Mouse (Mus musculus) urinary bladder, adult 18-20 months (tissue): ENCODE measurements at regions not wholly inside any gene's neighbourhood (a gene's known extent, or its start where the extent isn't known, plus 50 kb on each side); places are given as distances from the start of the nearest gene placed in this dataset.

ENCODE experiments used
- DNase-seq, 2 experiments: peaks; one replicate each; pipeline ENCODE4 v3.0.0; 2022; ENCODE audit warnings: low spot score in 2 of 2, mixed read lengths in 2 of 2

DNA sequence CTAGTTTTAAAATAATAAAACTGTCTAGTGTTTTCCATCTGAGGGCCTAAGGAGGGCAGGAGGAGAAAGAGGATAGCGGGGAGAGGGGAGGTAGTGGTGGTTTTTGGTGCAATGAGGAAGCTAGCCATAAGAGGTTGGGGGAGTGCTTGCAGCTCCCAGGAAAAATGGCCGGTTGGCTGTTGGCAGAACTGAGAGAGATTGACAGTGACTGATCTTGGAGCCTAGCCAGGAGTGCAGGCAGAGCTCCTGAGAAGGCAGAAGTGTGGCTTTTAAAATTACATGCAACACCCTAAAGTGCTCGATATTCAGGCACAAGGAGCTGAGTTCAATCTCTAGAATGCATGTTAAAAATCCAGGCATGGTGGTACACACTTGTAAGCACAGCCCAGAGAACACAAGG is 938.3 kb upstream of the 2610301B20Rik start:
- no peak for DNase-seq

DNA sequence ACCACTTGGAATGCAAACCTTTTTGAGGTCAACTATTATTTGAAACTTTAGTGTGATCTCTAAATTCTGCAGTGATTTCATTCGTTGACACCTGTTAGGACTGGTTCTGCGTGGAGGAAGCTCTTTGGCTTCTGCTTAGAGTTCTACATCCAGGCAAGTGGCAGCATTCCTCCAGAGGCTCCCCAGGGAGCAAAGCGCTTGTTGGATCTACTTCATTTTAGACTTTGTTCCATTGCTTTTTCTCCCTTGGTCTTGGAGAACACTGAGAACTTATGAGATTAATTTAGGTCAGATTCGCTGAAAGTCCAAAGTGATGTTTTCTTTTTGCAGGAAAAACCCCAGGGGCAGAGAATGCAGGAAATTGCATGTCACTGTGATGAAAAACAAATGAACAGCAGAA is 922.9 kb upstream of the 2610301B20Rik start:
- no peak for DNase-seq

DNA sequence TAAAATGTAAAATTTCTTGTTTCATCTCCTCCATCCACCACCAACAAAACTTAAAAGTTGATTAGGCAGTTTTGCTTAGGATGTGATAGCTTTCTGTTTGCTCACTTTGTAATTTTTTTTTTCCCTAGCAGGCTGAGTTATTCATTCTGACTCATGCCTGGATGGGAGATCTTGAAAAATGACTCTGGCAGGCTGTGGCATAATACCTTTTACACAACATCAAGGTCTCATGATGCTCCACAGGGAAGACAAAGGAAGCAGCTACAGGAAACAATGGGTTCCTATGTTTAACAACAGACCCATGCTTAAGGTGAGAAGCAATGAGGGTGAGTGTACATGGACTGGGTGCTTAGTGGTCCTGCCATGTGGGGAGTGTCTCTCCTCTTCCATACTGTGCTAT is 899.7 kb upstream of the 2610301B20Rik start:
- DNase-seq: no peak

DNA sequence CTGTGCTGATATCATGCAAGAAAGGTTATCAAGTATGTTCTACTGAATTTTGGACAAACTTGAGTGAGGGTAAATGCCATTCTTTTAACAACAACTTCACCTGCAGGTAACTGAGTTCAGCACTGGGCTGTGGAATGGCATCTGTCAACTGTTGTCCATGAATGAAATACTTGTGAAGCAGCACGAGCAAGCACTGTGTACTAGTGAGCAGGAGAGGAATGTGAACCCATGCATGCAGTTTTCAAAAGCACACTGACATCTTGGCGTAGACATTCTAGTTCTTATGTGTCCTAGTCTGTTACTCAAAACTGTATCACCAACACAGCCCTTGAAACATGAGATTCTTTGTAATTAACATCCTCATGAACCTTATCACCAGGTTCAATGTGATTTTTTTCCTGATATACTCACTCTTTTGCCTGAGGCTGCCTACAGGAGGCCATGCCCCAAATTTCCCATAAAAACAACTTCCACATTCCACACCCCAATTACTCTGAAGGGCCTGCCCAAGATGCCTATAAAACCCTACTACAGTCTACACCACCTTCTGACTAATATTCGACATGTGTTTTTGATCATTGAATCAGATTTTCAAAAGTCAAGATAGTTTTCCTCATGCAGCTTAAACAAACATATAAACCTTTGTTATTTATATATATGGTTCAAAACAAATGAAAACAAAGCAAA is 892.8 kb upstream of the 2610301B20Rik start:
- no peak for DNase-seq

DNA sequence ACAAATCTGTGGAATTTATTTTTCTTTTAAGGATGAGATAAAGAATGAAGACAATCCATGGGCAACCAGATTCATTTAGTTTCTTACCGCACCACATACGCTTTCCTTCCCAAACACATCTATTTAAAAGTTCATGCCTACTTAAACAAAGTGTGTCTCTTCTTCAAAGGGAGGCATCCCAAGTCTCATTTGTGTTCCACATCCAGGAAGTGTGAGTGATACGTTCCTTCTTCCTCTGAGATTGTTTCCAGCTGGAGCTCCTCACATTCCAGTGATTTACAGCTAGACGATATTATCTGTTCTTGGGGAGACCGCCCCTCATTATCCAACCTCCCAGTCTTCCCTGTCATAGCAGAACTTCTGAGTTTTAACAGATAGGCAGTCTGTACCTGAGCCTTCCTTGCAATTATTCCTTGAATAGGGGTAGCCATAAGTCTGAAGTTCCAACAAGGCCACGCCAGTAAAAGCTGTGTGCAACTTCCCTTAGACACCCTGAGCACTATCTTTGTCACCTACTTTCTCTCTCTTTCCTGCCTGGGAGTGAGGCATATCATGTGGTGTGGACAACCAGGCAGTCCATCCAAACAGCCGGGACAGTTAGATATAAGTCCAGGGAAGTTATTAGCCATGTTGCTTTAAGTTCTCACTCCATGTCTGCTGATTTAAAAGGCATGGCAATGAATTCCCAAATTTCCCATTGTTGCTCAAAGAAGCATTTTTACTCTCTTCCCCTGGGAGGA is 891.3 kb upstream of the 2610301B20Rik start:
- no peak for DNase-seq

DNA sequence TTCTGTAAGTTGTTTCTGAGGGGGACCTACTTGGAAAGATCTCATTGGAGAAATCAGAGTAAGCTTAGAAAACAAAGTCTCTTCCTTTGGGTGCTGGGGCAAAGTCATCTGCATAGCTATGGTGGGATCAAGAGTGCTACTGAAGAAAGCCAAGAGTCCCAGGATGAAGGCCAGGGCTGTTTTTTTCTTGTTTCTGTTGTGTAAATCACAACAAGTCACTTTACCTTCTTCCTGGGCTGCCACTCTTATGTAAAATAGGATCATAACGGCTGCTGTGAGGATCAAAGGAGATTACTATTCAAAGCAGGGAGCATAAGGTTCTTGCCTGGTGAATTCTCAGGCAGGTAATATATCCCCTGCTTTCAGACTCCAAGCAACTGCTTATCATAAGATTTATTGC is 880.4 kb upstream of the 2610301B20Rik start:
- DNase-seq: no peak

DNA sequence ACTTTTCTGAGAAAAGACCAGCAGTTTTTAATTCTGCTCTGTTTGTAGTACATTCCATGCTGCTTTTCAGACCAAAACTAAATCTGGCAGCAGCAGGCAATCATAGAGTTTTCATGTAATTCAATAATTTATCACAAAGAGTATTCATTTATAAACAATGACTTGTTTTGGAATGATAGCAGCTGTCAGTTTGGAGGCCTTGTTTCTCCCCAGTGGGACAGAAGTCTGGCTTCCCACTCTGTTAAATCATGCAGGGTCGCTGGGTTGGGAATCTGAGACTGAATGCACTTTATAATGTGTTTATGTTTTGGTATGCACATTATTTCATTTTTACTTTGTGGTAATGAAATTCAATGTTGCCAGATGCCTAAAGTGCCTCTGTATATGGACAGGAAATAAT is 879.8 kb upstream of the 2610301B20Rik start:
- DNase-seq: no peak

DNA sequence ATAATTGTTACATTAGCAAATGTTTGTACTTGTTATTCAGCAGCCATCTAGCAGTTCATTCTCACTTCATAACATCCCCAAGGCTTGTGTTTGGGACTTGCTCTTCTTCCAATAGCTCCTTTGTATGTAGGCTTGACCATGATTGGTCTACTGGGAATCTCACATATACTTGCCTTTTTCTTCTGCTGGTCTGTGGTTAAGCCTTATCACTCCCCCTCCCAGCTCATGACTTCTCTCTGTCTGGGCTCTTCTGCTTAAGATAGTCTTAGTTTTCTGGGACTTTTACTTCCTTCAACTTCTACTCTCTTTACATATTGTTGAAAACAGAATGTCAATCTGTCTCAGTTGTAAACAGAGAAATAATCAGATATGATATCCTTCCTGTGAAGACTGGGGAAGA is 844.0 kb upstream of the 2610301B20Rik start:
- no peak for DNase-seq

DNA sequence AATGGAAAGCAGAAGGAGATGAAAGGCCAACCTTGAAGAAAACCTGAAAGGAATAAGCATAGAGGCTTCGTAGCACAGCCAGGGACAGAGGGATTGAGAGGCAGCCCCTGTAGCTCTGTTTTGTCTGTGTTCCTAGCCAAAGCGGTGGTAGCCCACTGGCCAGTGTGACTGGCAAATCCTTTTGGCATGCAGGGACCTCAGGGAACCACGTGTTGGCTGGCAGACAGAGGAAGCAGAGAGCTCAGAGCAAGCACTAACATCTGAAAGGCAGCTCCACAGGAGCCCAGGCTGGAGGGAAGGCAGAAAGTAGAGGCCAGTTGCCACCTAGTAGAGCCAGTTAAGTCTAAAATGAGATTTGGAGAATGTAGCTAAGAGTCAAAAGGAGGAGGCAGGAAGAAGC is 842.5 kb upstream of the 2610301B20Rik start:
- DNase-seq: no peak

DNA sequence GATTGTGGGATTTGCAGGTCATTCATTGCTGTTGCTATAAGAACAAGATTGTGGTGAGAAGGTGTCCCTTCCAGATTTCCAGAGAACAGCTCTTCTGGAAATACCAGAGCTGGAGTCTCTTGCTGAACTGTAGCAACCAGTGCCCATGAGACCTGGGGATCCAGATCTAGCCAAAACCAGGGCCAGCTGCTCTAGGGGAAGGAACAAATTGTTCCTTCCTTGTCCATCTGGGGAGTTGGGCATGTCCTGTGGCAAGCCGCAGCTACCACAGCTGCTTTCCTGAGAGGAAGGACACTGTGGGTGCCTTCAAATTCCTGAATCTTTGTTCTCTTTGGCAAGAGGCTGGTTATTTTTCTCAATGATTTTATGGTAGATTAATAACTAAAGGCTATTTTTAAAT is 839.0 kb upstream of the 2610301B20Rik start:
- no peak for DNase-seq

DNA sequence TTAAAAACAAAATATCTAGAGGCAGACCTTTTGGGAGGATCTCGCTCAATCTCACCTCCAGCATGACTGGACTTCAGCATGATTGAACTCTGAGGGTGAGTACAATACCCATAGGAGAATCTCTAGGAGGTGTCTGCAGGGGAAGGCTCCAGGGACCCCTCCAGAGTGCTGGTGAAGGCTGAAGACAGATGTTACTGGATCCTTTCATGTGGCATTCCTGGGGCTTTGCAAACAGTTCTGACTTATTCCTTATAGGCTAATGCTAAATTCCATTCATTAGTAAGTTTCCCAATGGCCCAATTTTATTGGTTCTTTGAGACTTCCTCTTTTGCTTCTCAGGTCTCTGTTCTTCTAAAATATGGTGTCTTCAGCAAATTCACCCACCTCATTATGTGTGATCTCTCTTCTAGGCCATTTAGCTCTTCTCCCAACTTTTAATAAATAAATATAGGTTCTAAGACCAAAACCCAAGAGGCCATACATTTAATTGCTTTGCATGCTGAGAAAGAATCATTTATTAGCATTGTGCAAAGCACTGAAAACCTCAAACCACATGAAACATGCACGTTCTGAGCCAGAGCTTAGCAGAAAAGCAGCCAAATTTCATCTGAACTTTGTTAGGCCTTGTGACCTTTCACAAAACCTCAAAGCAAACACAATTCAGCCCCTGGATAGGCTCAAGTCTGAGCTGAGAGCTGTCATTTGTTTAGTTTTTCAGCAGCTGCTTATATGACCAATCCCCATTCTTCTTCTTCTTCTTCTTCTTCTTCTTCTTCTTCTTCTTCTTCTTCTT is 832.8 kb upstream of the 2610301B20Rik start:
- DNase-seq: no peak

DNA sequence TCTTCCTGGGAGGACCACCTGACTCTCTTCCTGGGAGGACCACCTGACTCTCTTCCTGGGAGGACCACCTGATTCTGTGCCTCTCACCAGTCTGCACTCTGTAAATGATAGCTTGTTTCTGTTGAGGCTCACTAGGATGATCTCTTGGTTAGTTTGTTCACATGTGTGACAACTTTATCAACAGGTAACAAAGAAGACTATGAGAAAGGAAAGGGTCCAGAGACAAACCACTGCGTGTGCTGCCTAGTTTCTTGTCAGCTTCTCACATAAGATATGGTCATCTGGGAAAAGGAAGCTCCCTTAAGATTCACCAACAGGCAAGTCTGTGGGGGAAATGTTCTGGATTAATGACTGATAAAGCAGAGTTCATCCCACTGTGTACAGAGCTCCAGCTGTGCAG is 825.5 kb upstream of the 2610301B20Rik start:
- DNase-seq: no peak

DNA sequence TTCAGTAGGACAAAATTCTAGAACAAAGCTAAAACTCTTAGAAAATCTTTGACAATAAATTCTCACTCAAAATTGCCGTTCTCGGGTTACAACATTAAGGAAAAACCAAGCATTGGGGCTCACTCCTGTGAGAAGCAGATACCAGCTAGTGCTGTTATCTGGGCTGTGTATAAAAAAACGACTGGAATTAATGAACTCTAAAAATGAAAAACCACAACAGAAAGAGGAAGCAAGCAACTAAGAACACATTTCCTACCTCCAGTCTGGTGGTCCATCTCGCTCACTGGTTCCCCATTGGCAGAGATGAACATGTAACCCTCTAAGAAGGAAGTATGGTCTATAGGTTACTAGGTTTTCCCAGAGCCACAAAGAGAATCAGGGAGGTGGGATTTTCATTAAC is 824.9 kb upstream of the 2610301B20Rik start:
- no peak for DNase-seq

DNA sequence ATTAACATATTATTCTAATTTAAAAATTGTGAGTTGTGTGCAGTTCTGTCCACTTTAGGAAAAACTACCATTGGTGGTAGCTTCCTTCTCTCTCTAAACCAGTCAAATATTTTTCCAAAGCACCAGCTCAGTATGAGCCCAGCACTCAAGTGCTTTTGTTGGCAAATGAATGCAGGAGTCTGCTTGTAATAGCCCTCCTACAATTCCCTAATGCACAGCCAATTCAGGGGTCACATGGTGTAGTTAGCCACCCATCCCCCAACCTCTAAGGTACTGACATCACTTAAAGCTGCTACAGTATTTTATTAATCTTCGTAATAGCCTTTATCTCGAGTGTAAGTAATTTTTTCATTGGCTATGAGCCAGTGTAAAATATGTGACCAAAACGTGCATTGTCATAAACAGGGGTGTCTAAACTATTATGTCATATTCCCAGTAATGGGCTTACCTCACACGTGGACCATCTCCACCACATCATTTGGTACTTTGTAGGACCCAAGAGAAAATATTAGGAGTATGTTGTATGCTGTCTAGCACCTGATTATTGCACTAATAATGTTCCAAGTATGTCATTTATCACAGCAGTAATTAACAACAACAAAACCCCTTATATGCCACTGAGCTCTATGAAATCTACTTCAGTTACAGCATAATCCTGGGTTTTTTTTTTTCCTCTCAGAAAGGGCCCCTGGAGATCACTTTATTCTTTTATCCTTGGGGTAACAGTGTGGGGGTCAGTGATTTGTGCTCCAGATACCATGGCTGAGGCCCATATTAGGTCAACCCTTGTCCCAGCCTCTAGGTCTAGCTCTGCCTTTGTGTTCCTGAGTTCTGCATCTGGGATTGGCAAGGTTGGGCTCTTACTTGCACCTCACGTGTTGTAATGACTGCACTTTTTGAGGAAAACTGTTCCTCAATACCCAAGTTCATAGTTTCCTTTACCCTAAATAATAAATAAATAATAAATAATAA is 822.7 kb upstream of the 2610301B20Rik start:
- DNase-seq: no peak

DNA sequence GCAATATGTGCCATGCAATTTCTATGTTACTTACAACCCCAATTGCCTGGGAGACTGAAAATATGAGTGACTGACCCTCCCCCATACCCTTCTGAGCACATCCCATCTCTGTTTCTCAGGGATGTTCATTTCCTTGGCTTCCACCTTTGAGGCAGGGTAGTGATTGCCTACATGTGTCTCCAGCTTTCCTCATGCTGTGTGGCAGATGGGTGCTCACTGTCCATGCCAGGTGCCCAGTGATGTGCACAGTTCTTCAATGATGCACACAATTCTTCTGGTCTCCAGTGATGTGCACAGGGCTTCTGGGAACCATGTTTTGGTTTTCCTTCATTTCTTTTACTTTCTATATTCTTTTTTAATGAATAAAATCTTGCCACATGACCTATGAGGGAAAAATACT is 821.4 kb upstream of the 2610301B20Rik start:
- no peak for DNase-seq

DNA sequence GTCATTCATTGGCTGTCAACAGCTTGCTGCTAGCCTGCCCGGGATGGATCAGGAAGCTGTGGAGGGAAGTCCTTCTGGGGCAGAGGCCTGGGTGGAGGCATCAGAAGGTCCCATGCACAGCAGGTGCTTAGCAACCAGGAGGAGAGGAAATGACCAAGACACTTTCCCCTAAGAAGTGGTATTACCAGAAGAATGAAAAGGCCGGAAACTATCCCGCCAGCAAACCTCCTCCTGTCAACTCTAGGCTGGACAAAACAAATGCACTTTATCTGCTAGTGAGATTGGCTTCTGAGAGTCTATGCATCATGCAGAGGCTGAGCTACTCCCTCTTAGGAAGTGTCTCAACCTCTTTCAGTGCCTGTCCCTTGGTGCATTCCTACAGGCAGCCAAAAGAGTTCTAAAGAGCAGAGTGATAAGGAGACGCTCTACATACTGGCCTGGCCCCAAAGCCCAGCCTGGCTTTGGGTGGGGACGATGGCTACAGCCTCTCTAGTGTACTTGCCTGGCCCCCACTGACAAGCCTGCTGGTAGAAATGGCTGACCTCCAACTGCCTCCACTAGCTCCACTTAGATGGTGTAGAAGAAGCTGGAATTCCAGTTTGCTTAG is 801.7 kb upstream of the 2610301B20Rik start:
- DNase-seq: no peak

DNA sequence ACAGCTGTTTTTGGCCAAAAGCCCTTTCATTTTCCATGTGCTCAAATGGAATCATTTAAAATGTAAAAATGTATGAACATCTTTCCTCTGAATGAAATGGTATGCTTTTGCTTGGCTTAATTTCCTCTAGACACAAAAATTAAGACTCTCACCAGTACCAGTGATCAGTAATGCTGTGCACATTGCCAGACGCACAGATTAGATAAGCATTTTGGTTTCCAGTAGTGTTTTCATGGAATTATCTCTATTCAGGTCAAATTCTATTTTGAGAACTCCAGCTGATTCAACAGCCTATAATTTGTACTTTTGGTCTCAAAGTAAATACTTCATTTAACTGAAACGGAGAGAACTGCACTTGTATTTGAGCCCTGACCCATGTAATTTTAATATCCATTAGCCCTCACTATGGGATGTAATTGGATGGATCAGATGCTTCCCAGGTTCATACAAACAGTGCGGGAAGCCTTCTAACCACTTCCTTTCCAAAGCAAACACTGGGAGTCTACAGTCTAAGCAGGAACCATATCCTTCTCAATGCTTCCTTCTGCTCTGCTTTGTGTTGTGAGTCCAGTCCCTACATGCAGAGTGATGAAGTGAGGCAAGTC is 794.6 kb upstream of the 2610301B20Rik start:
- DNase-seq: no peak

DNA sequence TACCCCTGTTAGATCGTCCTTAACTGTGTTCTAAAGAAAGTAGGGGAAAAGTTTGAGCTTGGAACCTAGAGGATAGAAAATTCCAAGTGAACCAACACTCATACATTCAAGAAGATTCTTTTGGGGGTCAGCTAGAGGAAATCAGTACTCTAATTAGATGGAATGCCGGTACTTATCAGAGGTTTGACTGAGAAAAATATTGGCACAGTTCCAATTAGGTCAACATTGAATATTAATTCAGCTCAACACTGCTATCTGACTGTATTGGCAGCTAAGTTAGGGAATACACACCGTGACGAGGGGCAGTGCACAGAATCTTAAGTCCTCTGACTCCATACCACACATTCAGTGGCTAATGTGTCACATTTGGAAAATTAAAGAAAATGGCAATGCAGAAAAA is 759.5 kb upstream of the 2610301B20Rik start:
- no peak for DNase-seq

DNA sequence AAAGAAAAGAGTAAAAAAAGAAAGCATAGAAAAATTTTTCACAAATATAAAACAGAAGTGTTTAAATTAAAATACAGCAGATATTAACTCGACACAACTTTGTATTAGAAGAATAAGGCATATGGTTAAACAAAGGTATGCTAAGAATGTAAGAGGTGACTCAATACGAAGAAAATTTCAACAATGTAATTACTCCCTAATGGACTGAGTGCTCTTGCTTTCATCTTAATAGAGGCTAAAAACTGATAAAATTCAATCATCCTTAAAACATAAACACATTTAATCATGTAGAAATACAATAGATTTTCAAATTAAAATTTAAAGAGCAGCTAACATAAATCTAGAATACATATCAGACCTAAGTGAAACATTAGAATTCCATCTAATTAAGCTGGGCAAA is 756.3 kb upstream of the 2610301B20Rik start:
- DNase-seq: no peak

DNA sequence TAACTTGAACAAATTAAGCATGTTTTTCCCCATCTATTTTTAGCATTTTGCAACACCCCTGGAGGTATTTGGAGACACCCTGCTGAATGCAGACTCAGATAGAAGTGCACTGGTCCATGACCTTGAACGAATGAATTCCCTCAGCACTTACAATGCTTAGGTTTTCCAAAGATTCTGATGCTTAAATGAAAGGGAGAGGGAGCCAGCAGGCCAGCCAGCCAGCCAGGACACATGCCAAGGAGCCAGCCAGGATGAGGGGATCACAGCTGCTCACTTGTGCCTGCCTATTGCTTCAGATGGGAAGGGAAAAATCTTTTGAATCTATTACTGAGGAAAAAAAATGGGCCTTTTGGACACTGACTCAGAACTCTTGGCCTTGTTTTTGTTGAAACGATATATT is 750.0 kb upstream of the 2610301B20Rik start:
- DNase-seq: no peak
